Mouse (Mus musculus): ENCODE results near the gene T. TPM values are rescaled to one million over a fixed set of nuclear protein-coding genes. Genes with fewer than 3 reads are reported as not detected.
"Not testable (repeated sequence)": the region's sequence is repeated elsewhere in the genome, so short reads cannot be mapped to it uniquely, and the experiment has no call there.

T gene
- polyA plus RNA-seq, 1 experiment from 2014 or later: 0.28 TPM

DNA sequence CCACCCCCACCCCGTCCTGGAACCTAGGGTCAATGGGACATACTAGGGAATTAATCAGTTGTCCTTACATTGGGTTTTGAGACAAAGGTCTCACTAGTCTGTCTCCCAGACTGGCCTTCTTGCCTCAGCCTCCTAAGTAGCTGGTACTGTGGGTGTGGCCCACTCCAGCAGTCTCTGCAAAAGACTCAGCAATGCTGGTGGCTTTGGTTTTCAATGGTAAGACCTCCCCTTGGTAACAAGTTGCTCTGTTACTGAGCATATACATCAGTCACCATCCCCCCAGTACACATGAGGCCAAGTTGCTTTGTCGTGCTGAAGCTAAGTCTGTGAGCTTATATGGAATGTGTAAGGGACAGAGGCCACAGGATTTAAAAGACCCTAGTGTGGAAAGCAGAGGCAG is 36.3 kb upstream of the T start:
- no peak for ATAC-seq (ENCODE audit: insufficient number of reproducible peaks, insufficient read depth, low FRiP score, low read depth)

DNA sequence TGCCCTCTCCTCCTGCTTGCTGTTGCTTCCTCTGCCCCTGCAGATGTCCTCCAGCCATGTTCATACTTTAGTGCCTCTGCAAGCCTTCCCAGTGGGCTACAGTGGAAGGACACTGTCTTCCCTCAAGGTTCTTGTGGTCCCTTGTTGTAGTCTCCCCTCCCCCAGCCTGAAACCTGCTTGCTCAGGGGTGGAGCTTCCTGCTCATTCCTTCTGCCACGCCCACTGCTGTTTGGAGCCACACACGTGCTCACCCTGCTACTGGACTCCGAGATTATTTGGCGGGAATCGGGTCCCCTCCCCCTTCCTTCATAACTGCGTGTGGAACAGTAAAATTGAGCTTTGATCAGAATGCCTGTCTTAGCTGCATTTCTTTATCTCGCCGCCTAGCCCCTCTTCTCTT is 30.3 kb upstream of the T start:
- not testable (repeated sequence) for H3K27ac ChIP-seq (replicated peaks in 1 of 2; ENCODE audit: control insufficient read depth in 1 of 2, insufficient read depth in 1 of 2, low read depth in 2 of 2, low read length in 2 of 2); H3K36me3 ChIP-seq (ENCODE audit: control insufficient read depth, insufficient read depth, low read length); H3K27me3 ChIP-seq (ENCODE audit: control insufficient read depth, insufficient read depth, low read length); H3K9me3 ChIP-seq (ENCODE audit: control insufficient read depth, low read length); H3K4me2 ChIP-seq (ENCODE audit: low read length); H3K4me3 ChIP-seq (ENCODE audit: control insufficient read depth in 1 of 2, insufficient read depth in 1 of 2, low read depth in 1 of 2, low read length in 2 of 2); H3K9ac ChIP-seq (ENCODE audit: low read length); ATAC-seq (ENCODE audit: insufficient number of reproducible peaks, insufficient read depth, low FRiP score, low read depth); H3K4me1 ChIP-seq (ENCODE audit: control insufficient read depth in 2 of 2, insufficient read depth in 2 of 2, low read length in 2 of 2)
- 57% methylated on average over 7 of the region's 8 CpGs for WGBS

More for the DNA sequence above, 36.3 kb upstream of the T start:
- 0 out of 2 replicates have a peak, but pooled peaks cover 3% of the 10 kb centered on the region for H3K27me3 ChIP-seq (ENCODE audit: control insufficient read depth, insufficient read depth, low read length)
- H3K9me3 ChIP-seq (ENCODE audit: control insufficient read depth, low read length): no peaks in the 10 kb centered on the region
- WGBS: 62% methylated on average over 2 of the region's 2 CpGs
- no peaks in the 10 kb centered on the region for H3K4me1 ChIP-seq (ENCODE audit: control insufficient read depth in 2 of 2, insufficient read depth in 2 of 2, low read length in 2 of 2)
- H3K9ac ChIP-seq (ENCODE audit: low read length): no peak overlapping the region
- no peak overlapping the region for H3K4me2 ChIP-seq (ENCODE audit: low read length)
- no peak overlapping the region for H3K4me3 ChIP-seq (ENCODE audit: control insufficient read depth in 1 of 2, insufficient read depth in 1 of 2, low read depth in 1 of 2, low read length in 2 of 2)
- H3K36me3 ChIP-seq (ENCODE audit: control insufficient read depth, insufficient read depth, low read length): no peaks in the 10 kb centered on the region
- no peak overlapping the region for H3K27ac ChIP-seq (replicated peaks in 1 of 2; ENCODE audit: control insufficient read depth in 1 of 2, insufficient read depth in 1 of 2, low read depth in 2 of 2, low read length in 2 of 2)

DNA sequence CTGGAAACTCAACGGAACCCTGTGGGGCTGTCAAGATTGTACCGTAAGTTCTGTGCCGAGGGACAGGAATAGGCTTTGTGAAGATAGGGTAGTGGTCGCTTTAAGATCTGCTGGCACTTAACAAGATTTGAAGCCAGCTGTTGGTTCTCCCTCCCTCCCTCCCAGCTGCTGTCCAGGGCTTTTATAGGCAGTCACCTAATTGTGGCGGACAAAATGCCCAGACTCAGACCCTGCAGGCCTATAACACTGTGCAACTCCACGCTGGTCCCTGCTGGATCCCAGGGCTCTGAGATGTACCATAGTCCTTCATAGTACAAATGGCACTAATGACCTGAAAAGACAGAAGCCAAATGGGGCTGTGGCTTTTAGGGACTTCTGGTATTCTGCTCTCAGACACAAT is 27.9 kb upstream of the T start:
- Histone ChIP-seq H3K36me3 (ENCODE audit: control insufficient read depth, insufficient read depth, low read length) (no peaks in the 10 kb centered on the region), H3K9me3 (ENCODE audit: control insufficient read depth, low read length) (no peaks in the 10 kb centered on the region), H3K27ac (replicated peaks in 1 of 2; ENCODE audit: control insufficient read depth in 1 of 2, insufficient read depth in 1 of 2, low read depth in 2 of 2, low read length in 2 of 2) (no peak overlapping the region), H3K4me3 (ENCODE audit: control insufficient read depth in 1 of 2, insufficient read depth in 1 of 2, low read depth in 1 of 2, low read length in 2 of 2) (no peak overlapping the region), H3K27me3 (ENCODE audit: control insufficient read depth, insufficient read depth, low read length) (no peaks in the 10 kb centered on the region), H3K9ac (ENCODE audit: low read length) (no peak overlapping the region), H3K4me2 (ENCODE audit: low read length) (no peak overlapping the region), H3K4me1 (ENCODE audit: control insufficient read depth in 2 of 2, insufficient read depth in 2 of 2, low read length in 2 of 2) (peaks cover 3 to 9% of the 10 kb centered on the region in 2 experiments; a peak in 3 of 4 replicates)
- 42% methylated on average over 6 of the region's 6 CpGs for WGBS
- ATAC-seq (ENCODE audit: insufficient number of reproducible peaks, insufficient read depth, low FRiP score, low read depth): no peak

DNA sequence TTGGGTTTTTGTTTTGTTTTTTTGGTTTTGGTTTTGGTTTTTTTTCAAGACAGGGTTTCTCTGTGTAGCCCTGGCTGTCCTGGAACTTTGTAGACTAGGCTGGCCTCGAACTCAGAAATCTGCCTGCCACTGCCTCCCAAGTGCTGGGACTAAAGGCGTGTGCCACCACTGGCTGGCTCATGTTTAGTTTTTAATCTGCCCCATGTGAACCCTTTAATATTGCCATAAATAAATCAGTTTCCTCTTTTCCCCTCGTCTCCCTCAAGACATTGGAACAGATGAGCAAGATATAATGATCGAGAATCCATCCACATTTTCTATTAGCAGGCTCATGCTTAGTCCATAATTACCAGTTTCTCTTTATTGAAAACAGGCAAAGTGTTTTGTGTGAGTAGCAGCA is 26.2 kb upstream of the T start:
- not testable (repeated sequence) for H3K27me3 ChIP-seq (ENCODE audit: control insufficient read depth, insufficient read depth, low read length); H3K36me3 ChIP-seq (ENCODE audit: control insufficient read depth, insufficient read depth, low read length); H3K27ac ChIP-seq (replicated peaks in 1 of 2; ENCODE audit: control insufficient read depth in 1 of 2, insufficient read depth in 1 of 2, low read depth in 2 of 2, low read length in 2 of 2); H3K9ac ChIP-seq (ENCODE audit: low read length); ATAC-seq (ENCODE audit: insufficient number of reproducible peaks, insufficient read depth, low FRiP score, low read depth); H3K4me1 ChIP-seq (ENCODE audit: control insufficient read depth in 2 of 2, insufficient read depth in 2 of 2, low read length in 2 of 2); H3K9me3 ChIP-seq (ENCODE audit: control insufficient read depth, low read length); H3K4me3 ChIP-seq (ENCODE audit: control insufficient read depth in 1 of 2, insufficient read depth in 1 of 2, low read depth in 1 of 2, low read length in 2 of 2); H3K4me2 ChIP-seq (ENCODE audit: low read length)
- WGBS: 71% methylated on average over 4 of the region's 4 CpGs

DNA sequence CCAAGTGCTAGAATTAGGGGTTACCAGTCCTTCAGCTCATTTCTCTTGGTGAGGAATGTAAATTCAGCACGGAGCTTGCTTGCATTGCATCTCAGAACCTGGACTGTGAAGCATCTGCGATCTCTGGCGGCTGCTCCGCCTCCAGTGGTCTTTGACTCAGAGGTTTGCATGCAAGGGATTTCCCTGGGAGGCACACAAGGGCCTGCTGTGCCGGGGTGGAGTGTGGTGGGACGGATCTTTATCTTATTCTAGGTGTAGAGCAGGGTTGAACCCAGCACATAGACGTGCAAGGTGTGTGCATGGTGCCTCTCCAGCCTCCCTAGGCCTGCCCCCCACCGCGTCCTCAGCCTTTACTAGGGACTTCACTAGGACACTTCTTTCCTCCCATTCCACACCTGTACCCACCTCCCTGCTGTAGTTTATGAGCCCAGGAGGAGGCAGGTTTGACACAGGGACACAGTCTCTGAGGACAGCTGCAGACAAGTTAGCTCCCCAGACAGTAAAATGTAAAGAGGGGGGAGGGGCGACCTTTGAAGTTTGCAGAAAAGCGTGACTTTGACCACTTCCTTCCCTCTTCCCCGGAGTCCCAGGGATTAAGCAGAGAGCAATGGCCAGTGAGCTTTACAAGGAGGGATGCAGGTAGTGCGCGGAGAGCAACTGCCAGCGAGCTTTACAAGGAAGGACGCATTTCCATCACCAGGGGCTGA is 25.5 kb upstream of the T start:
- ATAC-seq (ENCODE audit: insufficient number of reproducible peaks, insufficient read depth, low FRiP score, low read depth): no peak
- H3K4me3 ChIP-seq (ENCODE audit: control insufficient read depth in 1 of 2, insufficient read depth in 1 of 2, low read depth in 1 of 2, low read length in 2 of 2): no peak overlapping the region
- 5% methylated on average over 16 of the region's 16 CpGs for WGBS
- no peak overlapping the region; the same call in 1 of the 2 replicates for H3K4me2 ChIP-seq (ENCODE audit: low read length)
- no peak overlapping the region for H3K27ac ChIP-seq (replicated peaks in 1 of 2; ENCODE audit: control insufficient read depth in 1 of 2, insufficient read depth in 1 of 2, low read depth in 2 of 2, low read length in 2 of 2)
- H3K9me3 ChIP-seq (ENCODE audit: control insufficient read depth, low read length): no peaks in the 10 kb centered on the region
- H3K36me3 ChIP-seq (ENCODE audit: control insufficient read depth, insufficient read depth, low read length): no peaks in the 10 kb centered on the region
- H3K9ac ChIP-seq (ENCODE audit: low read length): no peak overlapping the region
- peaks cover 3 to 9% of the 10 kb centered on the region in 2 experiments; a peak in 3 of 4 replicates for H3K4me1 ChIP-seq (ENCODE audit: control insufficient read depth in 2 of 2, insufficient read depth in 2 of 2, low read length in 2 of 2)
- H3K27me3 ChIP-seq (ENCODE audit: control insufficient read depth, insufficient read depth, low read length): no peaks in the 10 kb centered on the region

DNA sequence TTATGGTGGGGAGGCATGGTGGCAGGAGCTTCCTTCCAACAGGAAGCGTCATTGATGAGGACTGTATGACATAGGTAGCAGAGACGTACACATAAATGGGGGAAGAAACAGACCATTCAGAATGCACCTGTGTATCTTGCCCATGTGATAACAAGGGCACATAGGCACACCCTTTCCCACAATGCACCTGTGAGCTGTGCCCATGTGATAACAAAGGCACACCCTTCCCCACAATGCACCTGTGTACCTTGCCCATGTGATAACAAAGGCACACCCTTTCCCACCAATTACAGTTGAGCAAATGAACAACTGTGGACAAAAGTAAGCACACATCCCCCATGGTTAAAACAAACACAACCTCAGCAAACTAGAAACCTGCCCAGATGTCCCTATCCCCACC is 23.9 kb upstream of the T start:
- Histone ChIP-seq H3K36me3 (ENCODE audit: control insufficient read depth, insufficient read depth, low read length) (no peaks in the 10 kb centered on the region), H3K9ac (ENCODE audit: low read length) (no peak overlapping the region), H3K27ac (replicated peaks in 1 of 2; ENCODE audit: control insufficient read depth in 1 of 2, insufficient read depth in 1 of 2, low read depth in 2 of 2, low read length in 2 of 2) (no peak overlapping the region), H3K9me3 (ENCODE audit: control insufficient read depth, low read length) (no peaks in the 10 kb centered on the region), H3K4me1 (ENCODE audit: control insufficient read depth in 2 of 2, insufficient read depth in 2 of 2, low read length in 2 of 2) (peaks cover 6 to 12% of the 10 kb centered on the region in 2 experiments; a peak in 3 of 4 replicates), H3K4me2 (ENCODE audit: low read length) (no peak overlapping the region), H3K4me3 (ENCODE audit: control insufficient read depth in 1 of 2, insufficient read depth in 1 of 2, low read depth in 1 of 2, low read length in 2 of 2) (no peak overlapping the region), H3K27me3 (ENCODE audit: control insufficient read depth, insufficient read depth, low read length) (no peaks in the 10 kb centered on the region)
- 87% methylated on average over 2 of the region's 2 CpGs for WGBS
- ATAC-seq (ENCODE audit: insufficient number of reproducible peaks, insufficient read depth, low FRiP score, low read depth): no peak

DNA sequence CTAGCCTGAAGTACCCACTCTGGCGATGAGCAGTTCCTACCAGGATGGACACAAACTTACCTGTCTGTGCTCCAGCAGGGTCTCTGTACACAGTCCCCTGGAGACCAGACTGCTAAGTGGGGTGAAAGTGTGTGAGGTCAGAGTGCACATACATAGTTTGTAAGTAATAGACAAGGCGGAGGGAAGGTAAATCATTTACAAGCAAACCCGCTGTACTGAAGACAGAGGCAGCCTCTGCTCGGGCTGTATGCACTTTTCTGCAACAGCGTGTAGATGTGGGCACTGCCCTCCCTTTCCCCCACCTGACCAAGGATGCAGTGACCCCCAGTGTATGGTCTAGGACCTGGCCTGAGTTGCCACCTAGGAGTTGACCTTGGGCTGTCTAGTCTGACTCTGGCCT is 20.6 kb upstream of the T start:
- WGBS: 82% methylated on average over 5 of the region's 5 CpGs
- Histone ChIP-seq H3K4me3 (ENCODE audit: control insufficient read depth in 1 of 2, insufficient read depth in 1 of 2, low read depth in 1 of 2, low read length in 2 of 2) (no peak overlapping the region), H3K9ac (ENCODE audit: low read length) (no peak overlapping the region), H3K27ac (replicated peaks in 1 of 2; ENCODE audit: control insufficient read depth in 1 of 2, insufficient read depth in 1 of 2, low read depth in 2 of 2, low read length in 2 of 2) (no peak overlapping the region), H3K27me3 (ENCODE audit: control insufficient read depth, insufficient read depth, low read length) (no peaks in the 10 kb centered on the region), H3K36me3 (ENCODE audit: control insufficient read depth, insufficient read depth, low read length) (no peaks in the 10 kb centered on the region), H3K4me1 (ENCODE audit: control insufficient read depth in 2 of 2, insufficient read depth in 2 of 2, low read length in 2 of 2) (peaks cover 20 to 23% of the 10 kb centered on the region in 2 experiments), H3K9me3 (ENCODE audit: control insufficient read depth, low read length) (no peaks in the 10 kb centered on the region), H3K4me2 (ENCODE audit: low read length) (no peak overlapping the region)
- ATAC-seq (ENCODE audit: insufficient number of reproducible peaks, insufficient read depth, low FRiP score, low read depth): no peak

DNA sequence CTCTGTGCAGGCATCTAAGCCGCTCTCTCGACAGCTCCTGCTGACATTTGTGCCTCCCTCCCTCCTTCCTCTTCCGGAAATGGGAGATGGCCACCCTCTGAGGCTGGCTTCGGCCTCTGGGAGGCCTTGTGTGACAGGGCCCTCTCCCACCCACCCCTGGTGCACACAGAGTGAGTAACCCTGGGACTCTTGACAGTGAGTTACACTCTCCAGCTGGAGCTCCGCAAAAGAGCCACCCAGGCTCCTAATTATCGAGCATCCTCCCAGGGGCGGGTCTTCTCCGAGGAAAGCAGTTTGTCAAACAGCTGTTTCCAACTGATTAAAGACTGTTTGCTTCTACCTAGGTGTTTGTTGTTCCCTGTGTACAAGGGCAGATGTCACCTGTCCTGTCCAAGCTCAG is 18.7 kb upstream of the T start:
- ATAC-seq (ENCODE audit: insufficient number of reproducible peaks, insufficient read depth, low FRiP score, low read depth): no peak
- H3K27ac ChIP-seq (replicated peaks in 1 of 2; ENCODE audit: control insufficient read depth in 1 of 2, insufficient read depth in 1 of 2, low read depth in 2 of 2, low read length in 2 of 2): peak overlapping the region; percentile 81 to 82; a peak in 3 of 4 replicates
- no peaks in the 10 kb centered on the region for H3K36me3 ChIP-seq (ENCODE audit: control insufficient read depth, insufficient read depth, low read length)
- H3K9ac ChIP-seq (ENCODE audit: low read length): no peak overlapping the region
- H3K9me3 ChIP-seq (ENCODE audit: control insufficient read depth, low read length): no peaks in the 10 kb centered on the region
- 14% methylated on average over 8 of the region's 8 CpGs for WGBS
- H3K4me1 ChIP-seq (ENCODE audit: control insufficient read depth in 2 of 2, insufficient read depth in 2 of 2, low read length in 2 of 2): peaks cover 17 to 21% of the 10 kb centered on the region in 2 experiments; a peak in 3 of 4 replicates
- H3K4me3 ChIP-seq (ENCODE audit: control insufficient read depth in 1 of 2, insufficient read depth in 1 of 2, low read depth in 1 of 2, low read length in 2 of 2): no peak overlapping the region
- no peak overlapping the region for H3K4me2 ChIP-seq (ENCODE audit: low read length)
- H3K27me3 ChIP-seq (ENCODE audit: control insufficient read depth, insufficient read depth, low read length): no peaks in the 10 kb centered on the region

Data from heart, embryonic 14.5 days (tissue).